8 mouse cellular contexts compared by ENCODE assay signal in the genomic region with DNA sequence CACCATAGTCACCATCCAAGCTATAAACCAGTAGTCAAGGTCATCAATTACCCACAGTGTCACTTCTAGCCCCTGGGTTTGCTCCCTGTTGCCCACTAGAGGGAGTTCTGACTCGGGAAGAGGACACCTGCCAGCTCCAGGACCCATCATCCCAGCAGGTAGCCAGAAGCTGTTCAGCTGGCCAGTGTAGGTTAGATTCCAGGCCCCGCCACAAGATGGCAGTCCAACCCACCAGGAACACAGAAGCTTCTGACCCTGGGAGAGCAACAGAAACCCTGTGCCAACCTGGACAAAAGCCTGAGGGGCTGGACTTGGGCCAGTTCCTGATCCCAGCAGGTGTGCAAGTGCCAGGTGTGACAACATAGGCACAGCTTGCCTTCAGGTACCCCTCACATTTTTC. TPM values are rescaled to one million over a fixed set of nuclear protein-coding genes. Genes with fewer than 3 reads are reported as not detected.
DNase-seq lines count a peak whose midpoint lies in the region; ATAC-seq and TF ChIP-seq lines count a peak whose summit lies in the region.

No protein-coding gene starts in this region.

- peaks cover 17% of the 10 kb centered on the region; the same call in 1 of the 2 replicates for H3K4me1 ChIP-seq in liver, embryonic 12.5 days
- peaks cover 4% of the 10 kb centered on the region; the same call in 1 of the 2 replicates for H3K4me1 ChIP-seq in limb, embryonic 14.5 days (ENCODE audit: control insufficient read depth, insufficient read depth, low read length)
- peaks cover 23% of the 10 kb centered on the region for H3K4me1 ChIP-seq in neural tube, embryonic 15.5 days

- H3K9ac ChIP-seq in liver, embryonic 12.5 days: no peak overlapping the region
- no peak overlapping the region for H3K9ac ChIP-seq in limb, embryonic 14.5 days (ENCODE audit: low read depth, low read length, severe bottlenecking)
- no peak overlapping the region for H3K9ac ChIP-seq in neural tube, embryonic 15.5 days (replicated peaks)

- TF ChIP-seq POLR2A in limb, embryonic 14.5 days (IDR thresholded peaks at IDR 0.05; ENCODE audit: borderline replicate concordance, extremely low read depth, insufficient read depth, insufficient read length): no peak

- no peaks in the 10 kb centered on the region for H3K9me3 ChIP-seq in liver, embryonic 12.5 days (replicated peaks)
- no peaks in the 10 kb centered on the region for H3K9me3 ChIP-seq in limb, embryonic 14.5 days (ENCODE audit: control insufficient read depth, low read length)
- H3K9me3 ChIP-seq in neural tube, embryonic 15.5 days (replicated peaks): no peaks in the 10 kb centered on the region

- peaks cover 54% of the 10 kb centered on the region for H3K27me3 ChIP-seq in liver, embryonic 12.5 days (replicated peaks)
- peaks cover 41% of the 10 kb centered on the region for H3K27me3 ChIP-seq in limb, embryonic 14.5 days (ENCODE audit: control insufficient read depth, insufficient read depth, low read length)
- peaks cover 24% of the 10 kb centered on the region for H3K27me3 ChIP-seq in neural tube, embryonic 15.5 days (replicated peaks)

- no peak for ATAC-seq in liver, embryonic 12.5 days
- no peak for ATAC-seq in limb, embryonic 14.5 days (ENCODE audit: low FRiP score, low read depth)
- 0 out of 2 replicates have a peak, but pooled peaks have one; percentile 23 for ATAC-seq in neural tube, embryonic 15.5 days (ENCODE audit: low FRiP score)

- H3K4me3 ChIP-seq in liver, embryonic 12.5 days: no peak overlapping the region
- H3K4me3 ChIP-seq in limb, embryonic 14.5 days (replicated peaks; ENCODE audit: low read length): no peak overlapping the region
- no peak overlapping the region for H3K4me3 ChIP-seq in neural tube, embryonic 15.5 days (replicated peaks)

- H3K4me2 ChIP-seq in liver, embryonic 12.5 days: no peak overlapping the region
- no peak overlapping the region for H3K4me2 ChIP-seq in limb, embryonic 14.5 days (replicated peaks; ENCODE audit: low read depth, low read length, severe bottlenecking)
- no peak overlapping the region for H3K4me2 ChIP-seq in neural tube, embryonic 15.5 days

- intact Hi-C loops in gastrocnemius, postnatal 14 days (cut with DNase I; ENCODE audit: low total_unique reads): loop anchor here (2.0 to 5.0 kb wide), 2 partner anchors 176 to 214 kb away; no protein-coding TSS in a partner anchor

- H3K36me3 ChIP-seq in liver, embryonic 12.5 days: no peaks in the 10 kb centered on the region
- no peaks in the 10 kb centered on the region for H3K36me3 ChIP-seq in limb, embryonic 14.5 days (ENCODE audit: control insufficient read depth, insufficient read depth, low read length)
- H3K36me3 ChIP-seq in neural tube, embryonic 15.5 days: no peaks in the 10 kb centered on the region

- WGBS in liver, embryonic 12.5 days (ENCODE audit: insufficient replicate concordance): 0% methylated on average over 2 of the region's 2 CpGs
- WGBS in limb, embryonic 14.5 days: 0% methylated on average over 2 of the region's 2 CpGs
- 0% methylated on average over 2 of the region's 2 CpGs for WGBS in neural tube, embryonic 15.5 days

- peak; percentile 59 for DNase-seq in liver
- DNase-seq in cerebellum, postnatal 25 days: peak; percentile 98 to 100
- peak; percentile 77 for DNase-seq in gastrocnemius, postnatal 14 days
- peak; percentile 83 to 90 for DNase-seq in kidney, adult 8-10 months
- DNase-seq in limb, embryonic 14.5 days (ENCODE audit: low spot score): peak; percentile 52
- DNase-seq in testis, postnatal 10 days (ENCODE audit: low spot score): peak; percentile 85

- no peak overlapping the region for H3K27ac ChIP-seq in liver, embryonic 12.5 days
- no peak overlapping the region for H3K27ac ChIP-seq in limb, embryonic 14.5 days (replicated peaks; ENCODE audit: low read depth, low read length)
- H3K27ac ChIP-seq in neural tube, embryonic 15.5 days (replicated peaks): no peak overlapping the region

RNA-seq across cellular contexts. Expression of a gene that starts 3.2 kb away (rescaled TPM):
- polyA plus RNA-seq in liver, embryonic 12.5 days (2016; fragmentation: Nextera tagmentation; extraction: Ambion mirVana): 0.10 and 0.17 TPM in 2 replicates
- total RNA-seq in gastrocnemius, postnatal 14 days (2021): 10 to 100 TPM; 34.8 to 35.1 TPM
- polyA plus RNA-seq in limb, embryonic 14.5 days (2012; rRNA removed): 0.28 and 0.40 TPM in 2 replicates
- 0.07 and 0.11 TPM in 2 replicates for polyA plus RNA-seq in limb, embryonic 14.5 days (2014; fragmentation: Nextera tagmentation; extraction: Ambion mirVana)
- 16.8 and 19.4 TPM in 2 replicates for polyA plus RNA-seq in neural tube, embryonic 15.5 days (2015; fragmentation: Nextera tagmentation; extraction: Ambion mirVana)

RNA-seq across cellular contexts. Expression of a gene that starts 16.8 kb away (rescaled TPM):
- polyA plus RNA-seq in liver, embryonic 12.5 days (2016; fragmentation: Nextera tagmentation; extraction: Ambion mirVana): 0.36 and 1.4 TPM in 2 replicates
- total RNA-seq in gastrocnemius, postnatal 14 days (2021): 10 to 100 TPM; 24.3 to 30.6 TPM
- polyA plus RNA-seq in limb, embryonic 14.5 days (2012; rRNA removed): 80.4 and 111 TPM in 2 replicates
- 42.4 and 48.0 TPM in 2 replicates for polyA plus RNA-seq in limb, embryonic 14.5 days (2014; fragmentation: Nextera tagmentation; extraction: Ambion mirVana)
- 2.2 and 2.3 TPM in 2 replicates for polyA plus RNA-seq in neural tube, embryonic 15.5 days (2015; fragmentation: Nextera tagmentation; extraction: Ambion mirVana)

Comparison
In these comparisons a context has a peak if more than half of its experiments do, and no peak if none do; other contexts are left out.
1. RNA of a gene that starts 3.2 kb away (polyA plus RNA-seq): 16.8 to 19.4 TPM in neural tube, embryonic 15.5 days; 0.07 to 0.40 TPM in limb, embryonic 14.5 days and 0.10 to 0.17 TPM in liver, embryonic 12.5 days; every median in the first group is over 10 times any median in the second.
2. RNA of a gene that starts 16.8 kb away (polyA plus RNA-seq): 42.4 to 111 TPM in limb, embryonic 14.5 days; 2.2 to 2.3 TPM in neural tube, embryonic 15.5 days and 0.36 to 1.4 TPM in liver, embryonic 12.5 days; every median in the first group is over 10 times any median in the second.
3. Peak in every context shown above with its lines, with median percentiles within 50 percentile points of each other: DNase-seq.